Mouse (Mus musculus): ENCODE measurements around the gene Tmem132b.

Gene Tmem132b

DNA sequence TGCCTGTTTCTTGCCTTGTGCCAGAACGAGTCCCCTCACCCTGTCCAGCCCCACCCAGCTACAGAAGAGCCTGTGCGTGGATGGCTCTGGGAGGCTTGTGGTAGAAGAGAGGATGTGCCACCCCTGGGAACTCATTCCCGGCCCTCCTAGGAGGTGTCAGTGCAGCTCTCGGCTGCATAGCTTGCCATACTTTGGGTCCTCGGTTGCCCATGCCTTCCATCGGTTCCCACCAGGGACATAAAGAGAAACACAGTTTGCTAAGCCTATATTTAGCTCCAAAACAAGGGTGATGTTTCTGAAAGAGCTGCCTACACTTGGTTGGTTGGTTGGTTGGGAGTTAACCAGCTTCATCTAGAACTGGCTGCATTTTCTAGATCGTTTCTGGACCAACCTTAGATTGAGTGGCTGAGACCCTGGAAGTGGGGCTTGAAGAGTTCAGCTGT, 2.6 kb downstream of the Tmem132b start:
- CTCF ChIA-PET = interaction anchor here (0.6 to 6.6 kb wide), 19 partner anchors 9 to 73 kb away, joined by 3 to 62 read pairs (median 5); no protein-coding TSS in a partner anchor
- POLR2A ChIA-PET = interaction anchor here in 3 of 4 experiments (0.6 to 3.0 kb wide), 8 partner anchors 10 to 169 kb away, joined by 3 to 17 read pairs (median 4); no protein-coding TSS in a partner anchor

DNA sequence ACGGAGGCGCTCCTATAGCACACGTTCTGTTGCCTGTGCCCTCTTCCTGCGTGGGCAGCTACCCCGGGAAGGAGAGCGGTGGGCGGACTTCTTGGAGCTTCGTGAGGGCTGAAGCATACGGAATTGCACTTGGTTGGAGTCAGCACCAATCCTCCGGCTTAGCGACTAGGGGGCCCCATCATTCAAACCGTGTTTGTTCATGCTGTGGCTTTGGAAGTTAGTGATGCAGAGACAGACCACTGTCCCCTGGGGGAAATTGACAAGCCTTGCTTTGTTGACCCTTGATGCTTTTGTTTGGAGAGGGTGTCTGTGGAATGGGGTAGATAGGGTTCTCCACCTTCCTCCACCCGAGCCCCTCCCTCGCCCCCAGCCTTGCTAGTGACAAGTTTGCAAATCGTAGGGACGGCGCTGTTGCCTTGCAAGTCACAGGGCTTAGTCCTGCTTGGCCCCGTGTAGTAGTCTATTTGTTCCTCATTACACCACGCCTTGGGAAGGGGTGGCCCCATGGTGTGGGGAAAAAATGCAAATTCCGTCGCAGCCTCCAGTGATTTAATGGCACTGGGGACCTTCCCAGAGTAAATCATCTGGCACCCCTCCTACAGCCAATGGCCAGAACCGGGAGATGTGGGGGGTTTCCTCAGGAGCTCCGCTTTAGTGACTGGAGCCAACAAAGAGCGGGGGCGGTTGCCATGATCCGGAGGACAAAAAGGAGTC, 3.2 kb downstream of the Tmem132b start:
- POLR2A ChIA-PET = interaction anchor here in 2 of 4 experiments (0.6 to 3.0 kb wide), 9 partner anchors 10 to 169 kb away, joined by 3 to 17 read pairs (median 3); no protein-coding TSS in a partner anchor
- CTCF ChIA-PET = interaction anchor here (0.6 to 6.6 kb wide), 16 partner anchors 10 to 892 kb away, joined by 3 to 62 read pairs (median 5); no protein-coding TSS in a partner anchor

DNA sequence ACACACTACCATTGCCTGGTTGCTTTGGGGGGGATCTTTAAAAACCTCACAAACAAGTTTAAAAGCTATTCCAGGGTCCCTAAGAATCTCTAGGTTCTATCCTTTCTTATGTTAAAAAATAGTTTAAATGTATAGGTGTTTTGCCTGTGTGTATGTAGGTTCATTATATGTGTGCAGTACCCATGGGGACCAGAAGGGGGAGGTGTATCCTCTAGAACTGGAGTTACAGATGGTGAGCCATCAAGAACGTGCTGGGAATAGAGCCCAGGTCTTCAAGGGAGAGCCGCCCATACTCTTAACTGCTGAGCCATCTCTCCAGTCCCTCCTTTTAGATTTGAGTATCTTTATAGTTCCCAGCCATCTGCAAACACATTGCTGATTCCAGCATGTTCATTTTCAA, 13.5 kb downstream of the Tmem132b start:
- ChIA-PET POLR2A (interaction anchor here in 1 of 4 experiments (1.1 kb wide), 1 partner anchor 10 kb away, joined by 3 read pairs; no protein-coding TSS in a partner anchor), CTCF (interaction anchor here in 2 of 4 experiments (0.7 to 1.8 kb wide), 3 partner anchors 12 to 34 kb away, joined by 4 to 8 read pairs (median 6); no protein-coding TSS in a partner anchor)

DNA sequence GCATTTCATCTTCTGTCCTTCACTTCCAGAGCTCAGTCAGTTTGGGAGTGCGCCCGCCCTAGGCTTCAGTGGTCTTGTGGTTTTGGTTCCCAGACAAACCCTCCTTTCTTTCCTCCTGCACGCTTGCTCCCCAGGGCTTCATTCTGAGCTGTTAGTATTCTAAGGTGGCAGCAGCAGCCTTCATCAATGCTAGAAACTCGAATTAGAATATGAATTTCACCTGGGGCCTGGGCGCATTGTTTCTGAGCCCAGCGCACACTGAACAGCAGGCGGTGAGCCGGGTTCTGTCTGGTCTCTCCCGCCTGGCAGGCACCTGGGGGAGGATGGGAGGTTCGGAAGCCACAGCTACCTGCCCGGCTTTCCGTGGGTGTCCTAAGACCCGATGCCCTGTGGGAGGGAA, 14.7 kb downstream of the Tmem132b start:
- POLR2A ChIA-PET = interaction anchor here in 3 of 4 experiments (0.7 to 1.6 kb wide), 6 partner anchors 13 to 152 kb away, joined by 3 to 4 read pairs (median 3); no protein-coding TSS in a partner anchor
- CTCF ChIA-PET = interaction anchor here (0.5 to 1.8 kb wide), 14 partner anchors 13 to 710 kb away, joined by 3 to 7 read pairs (median 4); partner anchors contain the start of gene Tmem132b (in 1 of the 4)

DNA sequence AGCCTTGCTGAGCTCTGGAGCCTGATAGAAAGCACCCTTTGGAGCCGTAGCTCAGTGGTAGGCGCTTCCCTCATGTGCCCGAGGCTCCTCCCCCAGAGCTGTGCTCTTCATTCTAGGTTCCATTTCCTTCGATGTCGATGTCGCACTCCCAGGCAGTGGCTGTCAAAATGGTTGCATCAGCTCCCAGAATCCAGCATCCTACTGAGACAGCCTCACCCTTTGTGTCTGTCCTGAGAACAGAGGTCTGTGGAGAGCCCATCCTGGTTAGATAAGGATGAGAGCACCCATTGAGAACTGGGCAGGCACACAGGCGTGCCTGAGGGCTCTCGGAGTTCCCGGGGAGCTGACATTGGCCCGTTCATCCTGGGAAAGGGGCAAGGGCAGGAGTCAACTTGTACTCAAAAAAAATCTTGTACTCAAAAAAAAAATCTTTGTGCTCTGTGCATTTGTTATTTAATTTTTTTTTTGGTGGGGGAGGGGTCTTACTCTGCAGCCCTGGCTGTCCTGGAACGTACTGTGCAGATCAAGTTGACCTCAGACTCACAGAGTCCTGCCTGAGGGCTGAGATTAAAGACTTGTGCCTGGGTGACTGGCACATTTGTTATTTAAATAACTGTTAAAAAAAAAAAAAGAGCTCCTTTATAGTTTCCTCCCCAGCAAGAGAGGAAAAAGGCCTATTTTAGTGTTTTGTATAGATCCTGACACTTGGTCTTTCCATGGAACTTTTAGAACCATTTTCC, 18.3 kb downstream of the Tmem132b start:
- CTCF ChIA-PET = interaction anchor here (0.7 to 2.0 kb wide), 12 partner anchors 15 to 41 kb away, joined by 3 to 18 read pairs (median 5); no protein-coding TSS in a partner anchor
- POLR2A ChIA-PET = interaction anchor here (0.6 to 3.0 kb wide), 18 partner anchors 8 to 627 kb away, joined by 3 to 17 read pairs (median 3); partner anchors contain the start of gene Bri3bp (in 1 of the 4)

DNA sequence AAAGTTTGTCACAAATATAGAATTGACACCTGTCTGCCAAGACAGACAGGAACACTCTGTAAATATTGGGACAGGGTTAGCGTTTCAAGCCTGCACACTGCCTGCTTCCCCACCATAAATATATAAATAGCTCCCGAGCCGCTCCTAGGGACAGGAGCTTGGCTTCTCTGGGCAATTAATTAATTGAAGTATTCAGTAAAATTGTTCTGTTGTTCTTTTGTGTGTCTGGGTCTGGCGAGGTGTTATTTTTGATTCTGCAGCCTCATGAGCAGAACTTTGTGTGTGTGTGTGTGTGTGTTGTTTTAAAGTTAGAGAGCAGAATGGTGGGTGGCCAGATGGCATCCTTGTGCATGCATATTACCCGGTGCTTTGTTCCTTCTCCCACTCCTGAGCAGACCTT, 24.2 kb downstream of the Tmem132b start:
- CTCF ChIA-PET = interaction anchor here in 2 of 4 experiments (1.2 to 1.3 kb wide), 2 partner anchors 24 to 29 kb away, joined by 3 read pairs; no protein-coding TSS in a partner anchor
- POLR2A ChIA-PET = interaction anchor here in 2 of 4 experiments (0.5 to 0.7 kb wide), 2 partner anchors 20 to 413 kb away, joined by 3 to 4 read pairs; no protein-coding TSS in a partner anchor

DNA sequence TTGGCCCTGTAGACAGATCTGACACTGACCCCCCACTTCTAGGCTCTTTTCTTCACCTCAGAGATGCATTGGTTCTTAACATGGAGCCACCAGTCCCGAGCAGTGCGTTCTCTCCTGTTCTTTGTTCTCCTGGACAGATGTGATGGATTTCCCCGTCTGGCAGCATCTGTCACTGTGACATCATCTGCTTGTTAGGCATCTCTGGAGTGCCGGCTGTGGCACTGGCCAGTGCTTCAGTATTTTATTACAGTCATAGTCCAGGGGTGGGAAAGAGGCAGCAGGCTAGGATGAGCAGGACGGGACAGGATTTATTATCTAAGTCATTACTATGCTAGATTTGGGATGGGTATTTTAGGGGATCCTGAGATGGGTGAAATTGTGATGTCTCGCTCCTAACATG, 31.9 kb downstream of the Tmem132b start:
- POLR2A ChIA-PET = no interaction called here
- CTCF ChIA-PET = no interaction called here

DNA sequence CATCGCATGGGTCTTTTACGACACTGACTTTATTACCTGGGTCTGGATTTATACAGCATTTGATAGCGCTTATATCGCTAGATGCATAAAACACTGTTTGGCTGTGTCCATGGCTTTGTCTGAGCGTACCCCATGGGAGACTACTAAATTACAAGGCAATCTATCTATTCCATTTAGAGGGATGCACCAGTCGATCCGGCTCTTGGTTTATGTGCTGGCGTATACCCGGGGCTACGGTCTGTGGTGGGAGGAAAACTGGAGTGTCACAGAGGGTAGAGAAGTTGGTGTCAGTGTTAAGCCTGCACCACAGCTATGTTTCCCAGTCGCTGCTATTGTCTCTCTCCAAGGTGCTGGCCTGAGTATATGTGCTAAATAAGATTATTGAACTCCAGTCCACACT, 34.2 kb downstream of the Tmem132b start:
- ChIA-PET CTCF (interaction anchor here in 3 of 4 experiments (0.6 to 1.2 kb wide), 7 partner anchors 14 to 1946 kb away, joined by 3 to 7 read pairs (median 3); no protein-coding TSS in a partner anchor), POLR2A (interaction anchor here in 2 of 4 experiments (0.6 to 1.8 kb wide), 10 partner anchors 9 to 234 kb away, joined by 3 to 8 read pairs (median 3); no protein-coding TSS in a partner anchor)

DNA sequence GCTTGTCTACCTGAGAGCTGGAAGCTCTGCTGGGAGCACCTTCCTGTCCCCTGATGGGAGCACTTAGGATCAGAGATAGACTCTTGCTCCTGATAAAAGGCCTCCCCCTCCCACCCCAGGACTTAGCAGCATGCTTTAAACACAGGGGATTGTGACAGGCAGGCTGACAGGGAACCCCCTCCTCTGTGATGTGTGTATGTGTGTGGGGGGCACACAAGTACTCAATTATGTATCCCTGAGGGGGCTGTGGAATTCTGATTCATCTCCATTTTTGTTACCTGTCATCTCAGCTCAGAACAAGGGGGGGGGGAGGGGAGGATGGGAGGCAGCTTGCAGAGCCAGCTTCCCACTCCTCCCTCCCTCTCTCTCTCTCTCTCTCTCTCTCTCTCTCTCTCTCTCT, 36.9 kb downstream of the Tmem132b start:
- ChIA-PET CTCF (interaction anchor here in 2 of 4 experiments (0.5 to 0.7 kb wide), 2 partner anchors 42 to 244 kb away, joined by 3 read pairs; no protein-coding TSS in a partner anchor), POLR2A (no interaction called here)

DNA sequence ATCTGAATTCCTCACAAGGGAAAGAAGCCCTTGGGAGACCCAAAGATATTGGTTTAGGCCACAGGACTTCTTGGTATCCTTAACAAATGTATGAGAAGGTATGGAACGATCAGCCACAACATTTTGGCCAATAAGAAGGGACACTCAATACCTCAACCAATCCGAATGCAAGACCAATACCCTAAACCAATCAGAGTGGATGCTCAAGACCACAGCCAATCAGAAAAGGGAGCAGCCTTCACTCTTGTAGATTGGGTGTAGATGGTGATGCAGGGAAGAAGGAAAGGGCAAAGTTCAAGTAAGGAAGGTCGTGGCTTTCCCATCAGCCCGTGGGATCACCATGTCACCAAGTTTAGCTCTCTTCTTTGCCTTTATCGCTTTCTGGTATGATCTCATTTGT, 40.4 kb downstream of the Tmem132b start:
- ChIA-PET POLR2A (interaction anchor here in 2 of 4 experiments (1.0 to 2.3 kb wide), 2 partner anchors 16 to 39 kb away, joined by 3 to 11 read pairs; no protein-coding TSS in a partner anchor), CTCF (interaction anchor here in 1 of 4 experiments (1.0 to 2.0 kb wide), 2 partner anchors 12 to 42 kb away, joined by 3 to 9 read pairs; no protein-coding TSS in a partner anchor)

DNA sequence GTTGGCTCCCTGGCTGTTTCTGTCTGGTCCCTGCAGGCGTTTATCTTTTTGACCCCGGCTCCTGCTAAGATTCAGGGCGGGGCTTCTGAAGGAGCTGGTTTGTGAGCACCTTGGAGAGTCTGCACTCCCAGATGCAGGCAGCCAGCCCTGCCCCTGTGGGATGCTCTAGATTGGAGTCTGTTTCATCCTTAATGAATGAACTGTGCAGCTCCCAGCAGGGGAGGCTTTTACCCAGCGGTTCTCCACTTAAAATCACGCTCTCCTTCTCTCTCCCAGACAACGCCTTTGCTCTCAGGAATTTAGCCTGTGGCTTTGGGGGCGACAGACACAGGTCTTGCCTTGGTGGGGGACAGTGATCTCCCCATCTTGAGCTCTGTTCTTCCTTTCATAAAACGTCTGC, 43.3 kb downstream of the Tmem132b start:
- CTCF ChIA-PET = interaction anchor here (0.6 to 1.4 kb wide), 13 partner anchors 12 to 580 kb away, joined by 3 to 9 read pairs (median 3); no protein-coding TSS in a partner anchor
- POLR2A ChIA-PET = interaction anchor here in 3 of 4 experiments (0.6 to 1.4 kb wide), 8 partner anchors 10 to 182 kb away, joined by 3 to 5 read pairs (median 3); no protein-coding TSS in a partner anchor

DNA sequence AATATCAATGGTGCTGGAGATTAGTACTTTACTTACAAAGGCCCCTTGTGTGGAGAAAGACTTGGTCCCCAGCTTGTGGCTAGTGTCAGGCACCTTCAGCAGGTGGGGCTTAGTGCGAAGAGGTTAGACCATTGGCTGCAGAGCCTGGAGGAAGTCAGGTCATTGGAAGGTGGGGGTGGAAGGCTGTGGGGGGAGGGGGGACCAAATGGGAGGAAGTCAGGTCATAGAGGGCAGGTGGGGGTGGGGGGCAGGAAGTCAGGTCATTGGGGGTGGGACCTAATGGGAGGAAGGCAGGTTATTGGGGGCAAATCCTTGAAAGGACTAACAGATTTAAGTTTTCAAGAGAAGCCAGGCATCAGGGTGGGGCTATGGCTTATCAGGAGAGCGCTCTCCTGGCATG, 44.3 kb downstream of the Tmem132b start:
- ChIA-PET POLR2A (interaction anchor here in 1 of 4 experiments (0.6 to 1.3 kb wide), 2 partner anchors 20 to 26 kb away, joined by 3 to 4 read pairs; no protein-coding TSS in a partner anchor), CTCF (interaction anchor here (0.5 to 4.3 kb wide), 7 partner anchors 44 to 209 kb away, joined by 3 to 62 read pairs (median 3); partner anchors contain the start of gene Tmem132b (in 1 of the 4))

DNA sequence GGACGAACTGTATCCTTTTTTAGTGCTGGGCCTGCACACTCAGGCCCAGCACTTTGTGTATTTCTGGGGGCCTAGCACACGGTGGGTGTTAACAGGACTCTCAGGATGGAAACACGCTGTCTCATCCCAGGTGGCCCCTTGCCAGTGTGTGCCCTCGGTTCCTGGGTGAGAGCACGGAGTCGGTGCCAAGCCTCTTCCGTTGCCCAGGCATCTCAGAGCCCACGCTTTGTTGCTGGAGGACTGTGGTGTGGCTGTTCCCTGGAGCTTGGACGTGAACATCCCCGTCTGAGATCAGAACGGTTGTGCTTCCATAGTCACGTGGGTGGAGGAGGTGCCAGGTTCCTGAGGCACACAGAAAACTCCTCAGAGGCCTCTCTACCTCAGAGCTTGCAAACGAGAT, 47.1 kb downstream of the Tmem132b start:
- ChIA-PET POLR2A (interaction anchor here in 3 of 4 experiments (0.7 to 1.7 kb wide), 12 partner anchors 9 to 54 kb away, joined by 3 to 10 read pairs (median 4); partner anchors contain the start of gene Tmem132b (in 1 of the 3)), CTCF (interaction anchor here (0.6 to 4.3 kb wide), 37 partner anchors 8 to 308 kb away, joined by 3 to 62 read pairs (median 5); partner anchors contain the start of gene Tmem132b (in 2 of the 4))

DNA sequence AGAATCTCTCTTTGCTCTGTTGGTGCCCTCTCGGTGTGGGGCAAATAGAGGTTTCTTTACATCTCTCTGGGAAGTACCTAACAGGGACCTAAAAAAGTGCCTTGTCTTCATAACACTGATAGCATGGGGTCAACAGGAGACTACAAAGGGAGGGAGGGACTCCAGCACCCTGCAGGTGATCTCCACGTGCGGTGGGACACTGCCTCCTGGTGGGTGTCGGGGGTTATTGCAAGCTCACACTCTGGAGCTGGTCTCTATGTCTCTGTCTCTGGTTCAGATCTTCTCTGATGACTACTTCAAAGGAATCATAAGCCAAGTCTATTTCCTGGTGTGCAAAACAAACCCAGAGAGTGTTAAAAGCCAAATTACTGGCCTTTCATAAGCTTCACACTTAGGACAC, 47.6 kb downstream of the Tmem132b start:
- ChIA-PET POLR2A (interaction anchor here in 3 of 4 experiments (0.7 to 1.7 kb wide), 9 partner anchors 9 to 54 kb away, joined by 3 to 8 read pairs (median 4); partner anchors contain the start of gene Tmem132b (in 1 of the 3)), CTCF (interaction anchor here (0.5 to 4.3 kb wide), 64 partner anchors 8 to 309 kb away, joined by 3 to 62 read pairs (median 4); partner anchors contain the start of gene Tmem132b (in 2 of the 4))

DNA sequence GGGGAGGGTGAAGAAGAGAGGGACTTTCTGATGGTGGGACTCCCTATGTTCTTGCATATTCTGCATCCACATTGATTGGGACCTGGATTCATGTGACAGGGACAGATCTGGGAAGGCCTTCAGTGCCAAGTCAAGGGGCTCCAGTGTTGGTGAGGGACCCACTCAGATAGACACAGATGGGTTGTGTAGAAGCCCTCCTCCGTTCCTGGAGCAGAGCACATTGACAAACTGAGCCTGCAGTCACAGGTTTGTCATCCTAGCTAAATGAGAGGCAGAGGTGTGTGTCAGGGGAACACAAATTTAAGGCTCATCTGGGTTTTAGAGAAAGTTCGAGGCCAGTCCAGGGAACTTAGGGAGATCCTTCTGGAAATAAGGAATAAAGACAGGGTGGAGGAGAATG, 51.7 kb downstream of the Tmem132b start:
- ChIA-PET POLR2A (no interaction called here), CTCF (no interaction called here)

DNA sequence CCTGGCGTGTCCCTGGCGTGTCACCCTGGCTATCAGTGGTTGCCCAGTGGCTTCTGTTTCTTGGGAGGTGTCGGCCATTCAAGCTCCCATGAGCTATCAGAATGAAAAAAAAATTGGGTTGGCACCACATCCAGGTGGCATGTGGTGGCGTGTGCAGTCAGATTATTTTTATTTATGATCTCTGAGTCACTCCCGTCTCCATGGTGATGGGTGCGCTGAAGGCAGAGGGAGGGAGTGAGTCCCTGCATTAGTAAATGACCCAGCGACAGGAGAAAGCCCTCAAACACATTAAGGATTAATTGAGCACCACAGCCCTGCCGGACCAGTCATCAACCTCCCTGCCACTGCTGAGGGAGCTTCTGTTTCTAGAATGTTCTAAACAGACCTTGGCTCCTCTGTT, 52.3 kb downstream of the Tmem132b start:
- POLR2A ChIA-PET = no interaction called here
- CTCF ChIA-PET = interaction anchor here in 1 of 4 experiments (0.6 kb wide), 1 partner anchor 10 kb away, joined by 3 read pairs; no protein-coding TSS in a partner anchor

DNA sequence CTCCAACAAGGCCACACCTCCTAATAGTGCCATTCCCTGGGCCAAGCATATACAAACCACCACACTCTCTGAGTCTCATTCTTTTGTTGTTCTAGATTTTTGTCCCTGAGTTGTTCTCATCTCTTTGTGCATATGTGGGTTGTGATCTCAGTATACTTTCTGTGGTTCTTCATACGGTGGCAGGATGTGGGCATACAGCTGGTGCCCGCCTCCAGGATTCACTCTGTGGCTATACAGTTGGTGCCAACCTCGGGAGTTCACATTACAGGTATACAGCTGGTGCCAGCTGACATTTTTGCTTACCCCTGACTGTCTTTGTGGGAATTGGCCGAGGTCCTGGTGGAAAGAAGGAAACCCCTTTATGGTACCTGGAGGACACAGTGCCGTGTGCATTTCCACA, 53.6 kb downstream of the Tmem132b start:
- ChIA-PET POLR2A (interaction anchor here in 1 of 4 experiments (0.7 kb wide), 1 partner anchor 202 kb away, joined by 3 read pairs; no protein-coding TSS in a partner anchor), CTCF (no interaction called here)

DNA sequence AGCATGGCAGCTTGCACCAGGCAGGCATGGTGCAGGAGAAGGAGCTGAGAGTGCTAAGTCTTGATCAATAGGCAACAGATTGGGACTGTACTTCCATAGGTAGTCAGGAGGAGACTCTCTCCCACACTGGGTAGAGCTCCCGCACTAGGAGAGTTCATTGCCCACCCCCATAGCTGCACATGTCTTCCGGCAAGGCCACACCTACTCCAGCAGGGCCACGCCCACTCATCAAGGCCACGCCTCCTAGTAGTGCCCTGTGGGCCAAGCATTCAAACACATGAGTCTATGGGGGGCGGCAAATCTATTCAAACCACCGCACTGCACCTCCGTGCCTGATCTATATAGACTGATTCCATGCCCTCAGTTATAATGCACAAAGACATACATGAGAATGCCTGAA, 56.6 kb downstream of the Tmem132b start:
- ChIA-PET POLR2A (interaction anchor here (0.5 to 2.0 kb wide), 14 partner anchors 9 to 1328 kb away, joined by 3 to 6 read pairs (median 3); no protein-coding TSS in a partner anchor), CTCF (interaction anchor here (0.5 to 3.2 kb wide), 12 partner anchors 8 to 529 kb away, joined by 3 to 19 read pairs (median 6); no protein-coding TSS in a partner anchor)
